Mouse (Mus musculus): ENCODE measurements around the gene Olfr281.
"Not testable (repeated sequence)": the region's sequence is repeated elsewhere in the genome, so short reads cannot be mapped to it uniquely, and the experiment has no call there.

The Olfr281 gene

GRCm38 (mm10) chr15:98452288-98452687 is at the start of gene Olfr281:
Gene Olfr281, plus strand, starts transcription at chr15:98452588.
- no peak for DNase-seq (ENCODE audit: low read depth, low spot score)

GRCm38 (mm10) chr15:98408406-98409060 is 43.9 kb upstream of the Olfr281 start:
- DNase-seq (ENCODE audit: low read depth, low spot score): no peak

GRCm38 (mm10) chr15:98409635-98410034 is 42.8 kb upstream of the Olfr281 start:
- DNase-seq (ENCODE audit: low read depth, low spot score): no peak

GRCm38 (mm10) chr15:98410249-98410648 is 42.1 kb upstream of the Olfr281 start:
- no peak for DNase-seq (ENCODE audit: low read depth, low spot score)

GRCm38 (mm10) chr15:98415996-98416395 is 36.4 kb upstream of the Olfr281 start:
- no peak for DNase-seq (ENCODE audit: low read depth, low spot score)

GRCm38 (mm10) chr15:98416802-98417201 is 35.6 kb upstream of the Olfr281 start:
- DNase-seq (ENCODE audit: low read depth, low spot score): not testable (repeated sequence)

- DNase-seq (ENCODE audit: low read depth, low spot score): peak; percentile 43
Measured at GRCm38 (mm10) chr15:98417285-98417684, 35.1 kb upstream of the Olfr281 start.

- DNase-seq (ENCODE audit: low read depth, low spot score): no peak
Measured at GRCm38 (mm10) chr15:98418096-98418495, 34.3 kb upstream of the Olfr281 start.

GRCm38 (mm10) chr15:98420897-98421296 is 31.5 kb upstream of the Olfr281 start:
- DNase-seq (ENCODE audit: low read depth, low spot score): no peak

- no peak for DNase-seq (ENCODE audit: low read depth, low spot score)
Measured at GRCm38 (mm10) chr15:98424326-98424725, 28.1 kb upstream of the Olfr281 start.

- DNase-seq (ENCODE audit: low read depth, low spot score): no peak
Measured at GRCm38 (mm10) chr15:98424753-98425152, 27.6 kb upstream of the Olfr281 start.

GRCm38 (mm10) chr15:98425188-98425587 is 27.2 kb upstream of the Olfr281 start:
- DNase-seq (ENCODE audit: low read depth, low spot score): no peak

GRCm38 (mm10) chr15:98430925-98431324 is 21.5 kb upstream of the Olfr281 start, which contains the start of gene Olfr282:
Gene Olfr282, plus strand, starts transcription at chr15:98431225.
- DNase-seq (ENCODE audit: low read depth, low spot score): not testable (repeated sequence)

- DNase-seq (ENCODE audit: low read depth, low spot score): no peak
Measured at GRCm38 (mm10) chr15:98444561-98444960, 7.8 kb upstream of the Olfr281 start.

- DNase-seq (ENCODE audit: low read depth, low spot score): peak; percentile 86
Measured at GRCm38 (mm10) chr15:98448521-98448920, 3.9 kb upstream of the Olfr281 start.

GRCm38 (mm10) chr15:98469596-98469995 is 17.2 kb downstream of the Olfr281 start, which contains the start of gene OR5BS1P:
Gene OR5BS1P, plus strand, starts transcription at chr15:98469896.
- DNase-seq (ENCODE audit: low read depth, low spot score): no peak

- no peak for DNase-seq (ENCODE audit: low read depth, low spot score)
Measured at GRCm38 (mm10) chr15:98471539-98471938, 19.2 kb downstream of the Olfr281 start.

GRCm38 (mm10) chr15:98474958-98475357 is 22.6 kb downstream of the Olfr281 start:
- peak; percentile 13 for DNase-seq (ENCODE audit: low read depth, low spot score)

- DNase-seq (ENCODE audit: low read depth, low spot score): peak; percentile 51
Measured at GRCm38 (mm10) chr15:98475382-98475781, 23.0 kb downstream of the Olfr281 start.

- DNase-seq (ENCODE audit: low read depth, low spot score): no peak
Measured at GRCm38 (mm10) chr15:98476281-98476680, 23.9 kb downstream of the Olfr281 start.

GRCm38 (mm10) chr15:98479568-98480102 is 27.2 kb downstream of the Olfr281 start:
- DNase-seq (ENCODE audit: low read depth, low spot score): no peak

- no peak for DNase-seq (ENCODE audit: low read depth, low spot score)
Measured at GRCm38 (mm10) chr15:98482701-98483100, 30.3 kb downstream of the Olfr281 start, which contains the start of gene Lalba. Gene Lalba, minus strand, starts transcription at chr15:98482721.
